Mouse (Mus musculus): ENCODE measurements around the gene Tec.

Tec gene

GRCm38 (mm10) chr5:72785451-72785850 is 82.8 kb downstream of the Tec start:
- DNase-seq (ENCODE audit: low read depth, low spot score): no peak

- DNase-seq (ENCODE audit: low read depth, low spot score): no peak
Observed at GRCm38 (mm10) chr5:72784719-72785118, 83.6 kb downstream of the Tec start.

- DNase-seq (ENCODE audit: low read depth, low spot score): no peak
Observed at GRCm38 (mm10) chr5:72783957-72784356, 84.3 kb downstream of the Tec start.

GRCm38 (mm10) chr5:72783123-72783522 is 85.2 kb downstream of the Tec start:
- DNase-seq (ENCODE audit: low read depth, low spot score): no peak

DNA sequence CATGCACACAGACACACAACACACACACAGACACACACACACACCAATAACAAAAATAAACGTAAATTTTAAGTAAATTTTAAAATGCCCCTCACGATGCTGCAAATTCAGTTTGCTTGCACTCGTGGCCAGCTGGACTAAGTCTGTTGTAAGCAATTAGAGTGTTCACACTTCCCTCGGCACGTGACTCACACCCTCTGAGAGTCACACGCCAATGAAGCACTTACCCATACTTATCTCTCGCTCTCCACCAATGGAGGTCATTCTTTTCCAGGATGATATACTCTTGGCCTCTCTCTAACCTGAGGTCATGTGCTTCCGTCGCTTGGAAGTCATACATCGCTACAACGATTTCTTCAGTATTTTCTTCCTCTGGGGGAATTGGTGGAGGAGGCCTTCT is 86.5 kb downstream of the Tec start:
- DNase-seq (ENCODE audit: low read depth, low spot score): no peak

DNA sequence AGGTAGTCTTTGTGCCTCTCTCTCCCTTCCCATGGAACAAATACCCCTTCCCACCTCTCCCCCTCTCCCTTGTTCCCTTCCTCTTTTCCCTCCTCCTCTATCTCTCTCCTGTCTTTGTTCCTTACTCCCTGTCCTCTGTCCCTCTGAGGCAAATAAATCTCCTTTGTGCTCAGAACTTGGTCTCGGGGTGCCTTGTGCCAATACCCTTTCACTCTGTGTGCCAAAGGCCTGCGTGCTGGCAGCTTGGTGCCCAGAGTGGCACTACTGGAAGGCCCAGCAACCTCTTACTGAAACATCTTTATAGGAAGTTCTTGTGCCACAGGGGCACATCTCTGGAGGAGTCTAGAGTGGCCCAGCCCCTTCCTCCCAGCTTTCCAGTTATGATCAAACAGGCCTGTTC is 91.7 kb downstream of the Tec start:
- DNase-seq (ENCODE audit: low read depth, low spot score): no peak

- no peak for DNase-seq (ENCODE audit: low read depth, low spot score)
Observed at GRCm38 (mm10) chr5:72776127-72776526, 92.2 kb downstream of the Tec start.

DNA sequence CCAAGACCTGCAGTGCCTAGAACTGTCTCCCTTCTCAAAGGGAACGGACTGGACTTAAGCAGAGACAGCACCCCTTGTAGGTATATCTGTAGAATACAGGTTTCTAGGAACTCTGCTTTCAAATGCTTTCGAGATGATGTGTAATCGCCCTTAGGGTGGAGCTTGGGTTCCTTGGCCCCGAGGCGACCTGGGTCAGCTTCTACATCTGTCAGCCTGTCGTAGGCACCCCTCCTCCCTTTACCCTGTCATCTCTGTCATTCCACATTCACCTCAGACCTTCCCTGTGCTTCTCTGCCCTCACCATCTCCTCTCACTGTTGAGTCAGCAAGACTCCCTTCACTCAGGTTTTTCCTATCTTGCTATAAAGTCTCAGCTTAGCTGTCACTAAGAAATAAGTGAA is 98.4 kb downstream of the Tec start:
- DNase-seq (ENCODE audit: low read depth, low spot score): no peak

GRCm38 (mm10) chr5:72763546-72763945 is 104.7 kb downstream of the Tec start:
- no peak for DNase-seq (ENCODE audit: low read depth, low spot score)

DNA sequence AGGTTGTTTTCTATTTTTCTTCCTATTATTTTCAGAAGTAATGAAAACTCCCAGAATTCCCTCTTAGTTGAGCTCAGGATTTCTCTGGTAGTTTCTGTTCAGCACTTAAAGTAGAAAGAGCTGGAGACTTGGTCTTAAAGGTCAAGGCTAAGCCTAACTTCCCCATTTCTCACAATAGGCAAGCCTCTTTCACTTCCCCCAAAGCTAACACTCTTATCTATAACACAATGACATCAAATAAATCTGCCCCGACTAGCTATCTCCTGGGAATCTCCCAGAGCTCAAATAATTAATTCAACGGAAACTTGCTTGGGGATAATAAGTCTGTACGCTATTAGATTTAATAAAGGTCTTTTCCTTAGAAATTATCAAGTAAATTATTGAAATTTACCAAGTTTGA is 105.3 kb downstream of the Tec start:
- no peak for DNase-seq (ENCODE audit: low read depth, low spot score)

DNA sequence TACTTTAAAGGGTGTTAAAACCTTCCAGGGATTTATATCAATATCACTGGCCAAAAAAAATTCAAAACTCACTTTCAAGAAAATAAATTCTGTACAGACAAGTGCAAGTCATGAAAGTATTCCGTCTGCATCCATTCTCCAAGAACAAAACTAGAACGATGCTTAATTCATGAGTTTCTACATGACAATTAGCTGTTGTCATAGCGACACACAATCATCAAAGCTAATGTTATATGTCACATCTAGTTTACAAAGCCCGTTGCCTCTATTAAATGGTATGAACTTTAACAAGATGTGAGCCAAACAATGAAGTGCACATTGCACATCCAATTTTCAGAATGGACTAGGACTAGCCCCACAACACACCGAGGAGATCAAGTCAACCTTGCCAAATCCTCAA is 106.5 kb downstream of the Tec start:
- DNase-seq (ENCODE audit: low read depth, low spot score): no peak

- no peak for DNase-seq (ENCODE audit: low read depth, low spot score)
Observed at GRCm38 (mm10) chr5:72761237-72761636, 107.0 kb downstream of the Tec start.

GRCm38 (mm10) chr5:72758925-72759924 is 109.1 kb downstream of the Tec start:
- no peak for DNase-seq (ENCODE audit: low read depth, low spot score)

DNA sequence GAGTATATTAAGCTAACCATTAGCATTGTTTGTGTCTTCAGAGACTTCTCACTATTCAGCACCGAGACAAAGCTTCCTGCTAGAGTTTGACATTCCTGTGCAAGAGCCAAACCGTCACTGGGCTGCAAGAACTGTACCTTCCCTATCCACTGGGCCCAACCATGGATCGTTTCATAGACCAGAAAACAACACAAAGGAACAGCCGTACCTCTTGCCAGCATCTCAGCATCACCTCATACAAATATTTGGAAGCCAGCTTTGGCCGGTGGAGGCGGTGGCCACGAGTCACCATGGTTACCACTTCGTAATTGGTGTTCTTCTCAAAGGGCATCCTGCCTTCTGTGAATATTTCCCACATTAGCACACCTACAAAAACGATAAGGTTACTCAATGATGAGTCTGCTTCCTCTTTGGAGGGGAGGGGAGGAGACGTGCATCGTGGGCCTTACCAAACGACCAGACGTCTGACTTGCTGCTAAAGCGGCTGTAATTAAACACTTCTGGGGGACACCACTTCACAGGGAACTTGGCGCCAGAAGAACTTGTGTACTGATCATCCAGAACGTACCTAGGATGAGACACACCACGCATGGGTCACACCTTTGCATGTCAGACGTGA is 111.0 kb downstream of the Tec start:
- DNase-seq (ENCODE audit: low read depth, low spot score): no peak

DNA sequence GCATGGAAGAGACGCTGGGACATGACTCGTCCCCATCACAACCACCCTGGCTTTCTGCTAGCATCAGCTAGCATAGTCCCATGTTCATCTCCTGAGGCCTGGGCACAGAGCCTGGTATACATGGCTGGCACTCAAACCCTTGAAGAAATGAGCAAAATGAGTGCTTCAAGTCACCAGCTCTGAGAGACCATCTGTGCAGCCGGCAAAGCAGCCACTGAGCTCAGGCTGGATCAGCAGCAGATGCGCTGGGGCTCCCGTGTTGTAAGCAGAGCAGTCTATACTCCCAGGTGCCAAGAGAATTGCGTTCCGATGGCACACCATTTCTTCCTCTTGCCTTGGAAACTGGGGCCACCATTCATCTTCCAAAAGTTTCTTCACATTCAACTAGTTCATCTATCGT is 112.3 kb downstream of the Tec start:
- DNase-seq (ENCODE audit: low read depth, low spot score): no peak

DNA sequence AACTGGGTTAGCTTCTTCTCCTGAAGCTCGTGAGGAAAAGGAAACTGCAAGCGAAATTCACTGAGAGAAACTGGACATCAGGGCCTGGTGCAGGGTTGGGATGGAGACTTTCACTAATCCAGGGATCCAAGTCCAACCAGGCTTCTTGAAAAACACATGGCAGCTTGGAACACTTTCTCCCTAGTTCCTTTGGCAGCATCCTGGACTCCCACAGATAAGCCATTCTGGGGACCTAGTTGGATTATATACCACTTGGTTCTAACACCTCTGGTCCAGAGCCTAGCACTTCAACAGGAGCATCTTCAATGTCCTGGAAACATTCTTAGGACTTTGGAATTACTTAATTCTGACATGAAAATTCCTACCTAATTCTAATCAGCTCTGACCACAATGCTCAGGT is 113.2 kb downstream of the Tec start:
- DNase-seq (ENCODE audit: low read depth, low spot score): no peak

DNA sequence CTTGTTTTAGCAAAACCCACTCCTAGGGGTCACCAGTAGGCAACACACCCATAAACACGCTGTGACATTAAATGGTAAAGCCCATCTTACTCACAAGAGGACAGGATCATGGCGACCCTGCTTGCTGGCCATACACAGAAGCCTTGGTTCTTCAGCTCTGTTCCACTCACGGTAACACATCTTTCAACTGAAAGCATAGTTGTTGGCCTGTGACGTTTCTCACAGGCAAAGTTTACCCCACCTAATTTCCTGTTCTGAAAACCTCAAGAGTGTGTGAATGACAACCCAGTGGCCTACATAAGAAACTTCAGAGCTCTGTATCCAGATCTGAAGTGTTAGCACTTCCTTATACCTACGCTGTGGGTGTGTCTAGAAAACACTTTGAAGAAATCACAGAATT is 115.7 kb downstream of the Tec start, which contains the start of gene Txk:
Gene Txk (minus strand): TSS at position 193 of the 400 bp plus-strand sequence.
- DNase-seq (ENCODE audit: low read depth, low spot score): no peak

DNA sequence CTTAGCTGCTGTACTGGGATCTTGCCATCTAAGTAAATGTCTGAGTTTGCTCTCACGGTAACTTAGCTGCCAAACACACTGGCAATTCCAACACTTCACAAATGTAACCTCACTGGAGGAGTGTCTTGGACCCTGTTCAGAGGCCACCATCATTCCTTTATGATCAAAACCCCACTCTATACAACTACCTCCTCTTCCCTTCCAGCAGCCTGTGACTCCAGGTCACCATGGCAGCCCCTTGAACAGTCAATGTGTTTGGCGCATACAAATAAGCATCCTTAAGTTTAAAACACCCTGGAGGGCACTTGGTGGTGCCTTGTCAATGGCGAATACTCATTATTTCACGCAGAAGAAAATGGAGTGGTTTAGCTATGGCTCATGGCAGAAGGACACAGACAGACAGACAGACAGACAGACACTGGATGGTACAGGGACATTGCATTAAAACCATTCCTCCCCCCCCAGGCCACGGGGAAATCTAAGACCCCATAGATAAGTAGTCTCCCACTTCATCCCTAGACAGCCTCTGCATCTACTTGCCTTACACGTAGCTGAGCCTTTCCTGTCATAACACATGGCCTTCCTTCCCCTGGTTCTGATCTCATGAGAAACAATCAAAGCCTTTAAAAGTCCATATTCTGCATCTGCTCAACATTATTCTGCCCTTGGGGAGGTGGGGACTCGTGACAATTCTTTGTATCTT is 117.1 kb downstream of the Tec start:
- DNase-seq (ENCODE audit: low read depth, low spot score): no peak

DNA sequence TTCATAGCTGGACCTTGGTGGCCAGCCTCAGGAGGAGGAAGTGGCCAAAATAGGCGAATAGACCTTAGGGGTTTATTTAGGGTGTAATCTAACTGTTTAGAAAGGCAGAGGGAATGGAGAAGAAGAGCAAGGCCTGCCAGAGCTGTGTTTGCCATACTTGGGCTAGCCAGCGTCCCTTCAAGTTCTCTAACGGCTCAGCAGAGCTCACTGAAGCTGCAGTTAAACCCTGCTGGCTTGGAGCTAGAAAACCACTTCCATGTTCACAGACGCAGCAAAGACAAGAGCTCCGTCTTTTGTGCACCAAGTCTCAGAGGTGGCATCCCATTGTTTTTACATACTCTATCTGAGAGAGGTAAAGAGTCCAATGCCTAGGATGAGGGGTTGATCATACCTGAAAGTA is 118.1 kb downstream of the Tec start:
- no peak for DNase-seq (ENCODE audit: low read depth, low spot score)

GRCm38 (mm10) chr5:72748659-72749265 is 119.5 kb downstream of the Tec start:
- no peak for DNase-seq (ENCODE audit: low read depth, low spot score)

- DNase-seq (ENCODE audit: low read depth, low spot score): no peak
Observed at GRCm38 (mm10) chr5:72747384-72747783, 120.9 kb downstream of the Tec start.

DNA sequence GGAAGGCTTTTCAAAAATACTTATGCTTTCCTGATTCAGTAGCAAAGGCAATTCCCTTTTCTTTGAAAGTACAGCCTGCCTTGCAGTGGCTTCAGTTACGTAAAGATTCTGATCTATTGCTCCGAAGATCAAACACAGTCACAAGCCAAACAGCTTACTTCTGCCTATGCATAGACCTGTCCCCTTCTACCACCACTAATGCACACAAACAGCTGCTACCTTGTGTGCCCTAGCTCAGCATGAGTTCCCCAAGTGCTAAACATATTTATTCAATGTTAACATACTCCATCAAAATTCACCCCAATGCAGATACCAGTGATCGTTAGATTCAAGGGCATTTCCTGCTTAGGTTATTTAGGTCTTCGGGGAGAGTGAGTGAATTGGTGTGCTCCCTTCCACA is 121.8 kb downstream of the Tec start:
- DNase-seq (ENCODE audit: low read depth, low spot score): no peak
